Mouse (Mus musculus) heart, embryonic 14.5 days (tissue): ENCODE measurements around the gene Rptor. TPM values are rescaled to one million over a fixed set of nuclear protein-coding genes. Genes with fewer than 3 reads are reported as not detected.

Source experiments
- ATAC-seq: fragments of 200-750 bp; cut with Nextera tagmentation; 2 replicates; pipeline ENCODE4 v1.8.0; 2017; ENCODE audit warnings: low read depth, moderate TSS enrichment; ENCODE audit not compliant: insufficient number of reproducible peaks, insufficient read depth, low FRiP score
- H3K27ac ChIP-seq, 2 experiments: fragments of 200-500 bp in 1 of 2; fragments of 300-500 bp in 1 of 2; sonication (generic) in 1 of 2; replicated peaks in 1 of 2; 2 replicates each; pipeline ENCODE4 v1.5.1; 2012 to 2014; ENCODE audit warnings: low read depth in 2 of 2, low read length in 2 of 2, control low read depth in 1 of 2, mild to moderate bottlenecking in 1 of 2, mixed read lengths in 1 of 2; ENCODE audit not compliant: control insufficient read depth in 1 of 2, insufficient read depth in 1 of 2
- H3K27me3 ChIP-seq: fragments of 300-500 bp; sonication (generic); 2 replicates; pipeline ENCODE4 v1.6.1; 2014; ENCODE audit warnings: mild to moderate bottlenecking, low read length, control low read depth; ENCODE audit not compliant: control insufficient read depth, insufficient read depth
- H3K36me3 ChIP-seq: fragments of 300-500 bp; sonication (generic); 2 replicates; pipeline ENCODE4 v1.6.1; 2014; ENCODE audit warnings: mild to moderate bottlenecking, control low read depth, low read length, mixed read lengths; ENCODE audit not compliant: control insufficient read depth, insufficient read depth
- H3K4me1 ChIP-seq, 2 experiments: fragments of 200-500 bp in 1 of 2; fragments of 300-500 bp in 1 of 2; sonication (generic) in 1 of 2; 2 replicates each; pipeline ENCODE4 v1.6.1; 2012 to 2014; ENCODE audit warnings: low read length in 2 of 2, control low read depth in 1 of 2, mixed read lengths in 1 of 2; ENCODE audit not compliant: control insufficient read depth in 2 of 2, insufficient read depth in 2 of 2
- H3K4me2 ChIP-seq: fragments of 300-500 bp; sonication (generic); 2 replicates; pipeline ENCODE4 v1.6.1; 2014; ENCODE audit warnings: mild to moderate bottlenecking, low read length
- H3K4me3 ChIP-seq, 2 experiments: fragments of 200-500 bp in 1 of 2; fragments of 300-500 bp in 1 of 2; sonication (generic) in 1 of 2; 2 replicates each; pipeline ENCODE4 v1.5.1; 2012 to 2014; ENCODE audit warnings: low read length in 2 of 2, mild to moderate bottlenecking in 2 of 2, control low read depth in 1 of 2, low read depth in 1 of 2, moderate library complexity in 1 of 2; ENCODE audit not compliant: control insufficient read depth in 1 of 2, insufficient read depth in 1 of 2
- H3K9ac ChIP-seq: fragments of 300-500 bp; sonication (generic); 2 replicates; pipeline ENCODE4 v1.6.1; 2014; ENCODE audit warnings: mild to moderate bottlenecking, low read length
- H3K9me3 ChIP-seq: fragments of 300-500 bp; sonication (generic); 2 replicates; pipeline ENCODE4 v1.6.1; 2016; ENCODE audit warnings: low read length, control low read depth; ENCODE audit not compliant: control insufficient read depth
- WGBS: fragments of 180-500 bp; shearing (Covaris S2); extraction: QIAGEN DNeasy Blood & Tissue Kit; methylation state at CpG from one replicate; pipeline ENCODE4 v1.1.7; 2014; 5-methylcytosine and 5-hydroxymethylcytosine counted together
- polyA plus RNA-seq: library from polyadenylated mRNA; unstranded; fragments of >200 nt; fragmentation: Nextera tagmentation; extraction: Ambion mirVana; gene quantifications from 2 replicates; pipeline ENCODE4 v1.2.1, GENCODE M21; 2014

Gene Rptor
- polyA plus RNA-seq, 1 experiment from 2014 or later = 11.2 TPM

DNA sequence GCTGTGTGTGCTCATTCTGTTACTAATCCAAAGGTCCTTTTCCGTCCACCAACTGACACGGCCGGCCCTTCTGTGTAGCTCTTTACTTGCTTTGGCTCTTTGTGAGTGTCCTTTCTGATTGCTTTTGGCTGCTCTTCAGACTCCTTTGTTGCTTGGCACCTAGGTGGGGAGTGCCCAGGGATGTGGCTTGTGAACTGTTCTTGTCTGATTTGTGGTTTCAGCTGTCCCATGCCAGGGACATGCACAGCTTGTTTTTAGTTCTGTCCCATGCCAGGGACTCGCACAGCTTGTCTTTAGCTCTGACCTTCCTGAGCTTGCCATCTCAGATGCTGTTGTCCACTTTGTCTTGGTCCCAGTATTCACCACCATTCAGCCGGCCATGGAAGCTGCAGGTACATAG, 4.8 kb downstream of the Rptor start:
- no peak overlapping the region for H3K4me3 ChIP-seq

DNA sequence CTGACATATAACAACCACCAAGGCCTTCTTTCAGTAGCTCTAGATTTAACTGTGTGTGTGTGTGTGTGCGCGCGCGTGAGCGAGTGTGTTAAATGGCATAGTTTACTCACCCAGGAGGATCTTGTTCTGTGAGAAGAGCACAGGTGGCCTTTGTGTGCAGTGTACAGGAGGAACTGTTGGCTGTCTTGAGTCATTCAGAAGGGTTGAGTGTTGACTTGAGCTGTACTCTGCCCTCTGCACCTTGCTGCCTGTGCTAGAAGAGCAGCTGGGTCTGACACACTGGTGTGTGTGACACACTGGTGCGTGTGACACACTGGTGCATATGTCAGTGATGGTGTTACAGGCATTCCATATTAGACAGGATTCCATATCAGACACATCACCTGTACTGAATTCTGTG, 8.8 kb downstream of the Rptor start:
- ATAC-seq = no peak
- H3K4me3 ChIP-seq = no peak overlapping the region
- 97% methylated on average over 6 of the region's 6 CpGs for WGBS
- peaks cover 7% of the 10 kb centered on the region; the same call in 1 of the 2 replicates for H3K36me3 ChIP-seq
- no peak overlapping the region for H3K4me2 ChIP-seq
- no peaks in the 10 kb centered on the region for H3K4me1 ChIP-seq
- H3K27ac ChIP-seq = no peak overlapping the region
- H3K9me3 ChIP-seq = no peaks in the 10 kb centered on the region
- H3K9ac ChIP-seq = no peak overlapping the region
- no peaks in the 10 kb centered on the region for H3K27me3 ChIP-seq

More for the DNA sequence above, 4.8 kb downstream of the Rptor start:
- peaks cover 2 to 11% of the 10 kb centered on the region in 2 experiments; a peak in 3 of 4 replicates for H3K4me1 ChIP-seq
- no peak overlapping the region for H3K27ac ChIP-seq
- WGBS = 93% methylated on average over 5 of the region's 5 CpGs
- H3K4me2 ChIP-seq = no peak overlapping the region
- no peak for ATAC-seq
- no peaks in the 10 kb centered on the region for H3K27me3 ChIP-seq
- peaks cover 14% of the 10 kb centered on the region for H3K36me3 ChIP-seq
- no peaks in the 10 kb centered on the region for H3K9me3 ChIP-seq
- H3K9ac ChIP-seq = no peak overlapping the region

DNA sequence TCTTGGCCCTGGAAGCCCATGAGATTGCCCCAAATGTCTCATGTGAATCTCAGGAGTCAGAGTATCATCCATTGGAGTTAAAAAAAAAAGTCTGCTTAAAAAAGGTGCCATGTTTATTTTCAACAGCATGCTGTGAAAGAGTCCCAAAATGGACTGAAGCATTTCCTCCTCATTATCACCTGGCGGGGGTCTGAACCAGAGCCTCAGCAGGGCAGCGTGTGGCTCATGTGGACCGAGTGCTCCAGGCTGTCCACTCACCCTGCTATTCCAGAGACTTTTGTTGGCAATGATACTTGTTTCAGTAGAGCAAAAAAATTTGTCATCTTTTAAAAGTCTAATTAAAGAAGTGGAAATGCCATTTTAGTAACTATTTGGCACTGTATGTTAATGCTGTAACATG, 9.5 kb downstream of the Rptor start:
- Histone ChIP-seq H3K27ac (no peak overlapping the region), H3K27me3 (no peaks in the 10 kb centered on the region), H3K36me3 (0 out of 2 replicates have a peak, but pooled peaks cover 6% of the 10 kb centered on the region), H3K4me2 (no peak overlapping the region), H3K9ac (no peak overlapping the region), H3K4me3 (no peak overlapping the region), H3K4me1 (no peaks in the 10 kb centered on the region), H3K9me3 (no peaks in the 10 kb centered on the region)
- no peak for ATAC-seq
- 76% methylated on average over 3 of the region's 3 CpGs for WGBS

- 89% methylated on average over 7 of the region's 7 CpGs for WGBS
- H3K27me3 ChIP-seq = no peaks in the 10 kb centered on the region
- H3K27ac ChIP-seq = no peak overlapping the region
- H3K9me3 ChIP-seq = no peaks in the 10 kb centered on the region
- H3K4me1 ChIP-seq = no peaks in the 10 kb centered on the region
- H3K36me3 ChIP-seq = no peaks in the 10 kb centered on the region
- no peak for ATAC-seq
- H3K4me2 ChIP-seq = no peak overlapping the region
- H3K9ac ChIP-seq = no peak overlapping the region
- no peak overlapping the region for H3K4me3 ChIP-seq
These were observed 12.4 kb downstream of the Rptor start for GRCm38 (mm10) chr11:119615087-119615486.

- H3K4me2 ChIP-seq = no peak overlapping the region
- no peak overlapping the region for H3K27ac ChIP-seq
- peaks cover 3 to 4% of the 10 kb centered on the region in 2 experiments; a peak in 1 of 4 replicates for H3K4me1 ChIP-seq
- H3K9ac ChIP-seq = no peak overlapping the region
- H3K27me3 ChIP-seq = no peaks in the 10 kb centered on the region
- WGBS = 53% methylated on average over 5 of the region's 5 CpGs
- no peak for ATAC-seq
- no peaks in the 10 kb centered on the region for H3K36me3 ChIP-seq
- H3K4me3 ChIP-seq = no peak overlapping the region
- H3K9me3 ChIP-seq = no peaks in the 10 kb centered on the region
These were observed 16.1 kb downstream of the Rptor start for GRCm38 (mm10) chr11:119618763-119619162.

DNA sequence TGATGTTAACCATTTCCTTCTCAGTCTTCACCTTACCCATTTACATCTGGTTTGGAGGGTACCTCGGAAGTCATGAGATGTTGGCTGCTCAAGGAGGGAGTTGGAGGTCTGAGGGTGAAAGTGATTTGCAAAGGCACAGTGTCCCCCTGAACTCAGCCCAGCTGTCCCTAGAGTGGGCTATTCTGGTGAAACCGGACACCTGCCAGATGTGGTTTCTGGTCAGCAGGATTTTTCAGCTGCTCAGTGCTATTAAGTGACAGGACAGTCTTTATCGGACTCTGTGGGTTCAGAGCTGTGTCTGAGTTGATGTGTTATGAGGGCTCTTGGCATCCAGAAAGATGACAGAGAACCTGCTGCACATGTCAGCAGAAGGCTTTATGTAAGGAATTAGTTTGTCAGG, 18.6 kb downstream of the Rptor start:
- Histone ChIP-seq H3K9ac (no peak overlapping the region), H3K9me3 (no peaks in the 10 kb centered on the region), H3K27me3 (no peaks in the 10 kb centered on the region), H3K36me3 (no peaks in the 10 kb centered on the region), H3K4me2 (no peak overlapping the region), H3K4me3 (no peak overlapping the region), H3K4me1 (peaks cover 11 to 14% of the 10 kb centered on the region in 2 experiments), H3K27ac (no peak overlapping the region)
- WGBS = 74% methylated on average over 3 of the region's 3 CpGs
- no peak for ATAC-seq

DNA sequence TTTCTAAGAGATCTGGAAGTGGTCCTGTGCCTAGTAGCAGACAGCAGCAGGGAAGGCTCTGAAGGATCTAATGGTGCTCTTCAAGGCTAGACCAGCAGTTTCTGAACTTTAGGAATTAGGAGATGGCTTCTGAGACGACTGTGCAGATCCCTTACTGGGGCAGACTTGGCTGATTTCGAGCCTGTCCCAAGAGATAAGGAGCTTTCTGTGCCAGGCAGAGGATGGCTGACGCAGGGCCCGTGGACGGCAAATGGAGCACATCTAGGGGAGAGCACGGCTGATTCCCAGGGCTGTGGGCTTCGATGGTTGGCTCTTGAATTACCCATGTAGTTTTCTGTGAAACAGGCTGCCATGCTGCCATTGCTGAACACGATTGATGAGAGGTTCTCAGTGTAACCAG, 21.1 kb downstream of the Rptor start:
- H3K27ac ChIP-seq = no peak overlapping the region
- ATAC-seq = no peak
- H3K27me3 ChIP-seq = no peaks in the 10 kb centered on the region
- no peak overlapping the region for H3K4me3 ChIP-seq
- no peaks in the 10 kb centered on the region for H3K9me3 ChIP-seq
- H3K4me2 ChIP-seq = no peak overlapping the region
- H3K4me1 ChIP-seq = peaks cover 11 to 14% of the 10 kb centered on the region in 2 experiments
- 64% methylated on average over 8 of the region's 8 CpGs for WGBS
- H3K36me3 ChIP-seq = no peaks in the 10 kb centered on the region
- no peak overlapping the region for H3K9ac ChIP-seq

GRCm38 (mm10) chr11:119624401-119624800, 21.7 kb downstream of the Rptor start:
- H3K4me3 ChIP-seq = no peak overlapping the region
- no peaks in the 10 kb centered on the region for H3K36me3 ChIP-seq
- no peaks in the 10 kb centered on the region for H3K9me3 ChIP-seq
- H3K27ac ChIP-seq = no peak overlapping the region
- H3K4me2 ChIP-seq = no peak overlapping the region
- H3K4me1 ChIP-seq = peaks cover 11 to 14% of the 10 kb centered on the region in 2 experiments
- no peak for ATAC-seq
- H3K27me3 ChIP-seq = no peaks in the 10 kb centered on the region
- H3K9ac ChIP-seq = no peak overlapping the region
- WGBS = 71% methylated on average over 4 of the region's 4 CpGs
